Mouse (Mus musculus) embryonic facial prominence, embryonic 11.5 days (tissue): ENCODE measurements around the gene Carmil3. TPM values are rescaled to one million over a fixed set of nuclear protein-coding genes. Genes with fewer than 3 reads are reported as not detected.

ENCODE experiments used
- ATAC-seq: fragments of 200-750 bp; cut with Nextera tagmentation; replicated peaks from 2 replicates; pipeline ENCODE4 v1.8.0; 2017; ENCODE audit warnings: low read depth; ENCODE audit not compliant: insufficient number of reproducible peaks, low FRiP score, low TSS enrichment
- DNase-seq: peaks from one replicate; pipeline ENCODE4 v3.0.0-alpha.2; 2015; ENCODE audit warnings: low spot score
- H3K27ac ChIP-seq: fragments of 300-500 bp; sonication (generic); replicated peaks from 2 replicates; pipeline ENCODE4 v1.5.1; 2014; ENCODE audit warnings: mild to moderate bottlenecking, low read depth, low read length, control low read depth
- H3K27me3 ChIP-seq: fragments of 300-500 bp; sonication (generic); 2 replicates; pipeline ENCODE4 v1.6.1; 2014; ENCODE audit warnings: mild to moderate bottlenecking, low read length, moderate library complexity, mixed read lengths; ENCODE audit not compliant: control insufficient read depth, insufficient read depth
- H3K36me3 ChIP-seq: fragments of 300-500 bp; sonication (generic); replicated peaks from 2 replicates; pipeline ENCODE4 v1.6.1; 2014; ENCODE audit warnings: low read depth, mild to moderate bottlenecking, low read length, moderate library complexity, mixed read lengths; ENCODE audit not compliant: control insufficient read depth, insufficient read depth
- H3K4me1 ChIP-seq: fragments of 300-500 bp; sonication (generic); 2 replicates; pipeline ENCODE4 v1.6.1; 2014; ENCODE audit warnings: low read length, mixed read lengths; ENCODE audit not compliant: control insufficient read depth, insufficient read depth
- H3K4me2 ChIP-seq: fragments of 300-500 bp; sonication (generic); 2 replicates; pipeline ENCODE4 v1.6.1; 2014; ENCODE audit warnings: low read depth, mild to moderate bottlenecking, control low read depth, low read length, moderate library complexity
- H3K4me3 ChIP-seq: fragments of 300-500 bp; sonication (generic); 2 replicates; pipeline ENCODE4 v1.5.1; 2014; ENCODE audit warnings: low read depth, low read length, control low read depth
- H3K9ac ChIP-seq: fragments of 300-500 bp; sonication (generic); replicated peaks from 2 replicates; pipeline ENCODE4 v1.6.1; 2014; ENCODE audit warnings: mild to moderate bottlenecking, control low read depth, low read length
- H3K9me3 ChIP-seq: fragments of 300-500 bp; sonication (generic); replicated peaks from 2 replicates; pipeline ENCODE4 v1.6.1; 2016; ENCODE audit warnings: mild to moderate bottlenecking, low read length, inconsistent platforms, mixed read lengths; ENCODE audit not compliant: control insufficient read depth
- WGBS: fragments of 180-500 bp; shearing (Covaris S2); extraction: QIAGEN DNeasy Blood & Tissue Kit; methylation state at CpG from one replicate; pipeline ENCODE4 v1.1.7; 2014; 5-methylcytosine and 5-hydroxymethylcytosine counted together
- polyA plus RNA-seq: library from polyadenylated mRNA; unstranded; fragments of >200 nt; fragmentation: Nextera tagmentation; extraction: Ambion mirVana; gene quantifications from 2 replicates; pipeline ENCODE4 v1.2.1, GENCODE M21; 2014

Carmil3 gene
- polyA plus RNA-seq, 1 experiment from 2014 or later = 4.9 TPM

DNA sequence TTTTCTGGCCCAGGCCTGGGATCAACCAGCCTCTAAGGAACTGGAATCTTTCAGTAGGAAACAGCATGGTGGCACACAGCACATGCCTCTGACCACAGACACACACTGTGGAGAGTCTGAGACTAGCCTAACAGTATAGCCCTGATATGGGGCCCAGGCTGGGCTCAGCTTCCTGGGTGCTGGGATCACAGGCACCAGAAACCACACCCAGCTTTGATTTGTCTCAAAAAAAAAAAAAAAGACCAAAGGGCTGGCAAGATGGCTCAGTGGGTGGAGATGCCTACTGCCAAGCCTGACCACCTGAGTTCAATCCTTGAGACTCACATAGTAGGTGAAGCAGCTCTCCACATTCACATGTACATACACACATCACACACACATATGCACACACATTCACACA is 64.2 kb downstream of the Carmil3 start:
- no peak overlapping the region for H3K4me3 ChIP-seq
- ATAC-seq (no peak), DNase-seq (no peak)

GRCm38 (mm10) chr14:55555788-55556187 is 65.3 kb downstream of the Carmil3 start:
- ATAC-seq (no peak), DNase-seq (no peak)
- Histone ChIP-seq H3K4me1 (no peaks in the 10 kb centered on the region), H3K4me2 (no peak overlapping the region), H3K36me3 (no peaks in the 10 kb centered on the region), H3K9ac (no peak overlapping the region), H3K27me3 (no peaks in the 10 kb centered on the region), H3K27ac (no peak overlapping the region), H3K9me3 (no peaks in the 10 kb centered on the region), H3K4me3 (no peak overlapping the region)
- 73% methylated on average over 3 of the region's 3 CpGs for WGBS

More for the DNA sequence above, 64.2 kb downstream of the Carmil3 start:
- no peaks in the 10 kb centered on the region for H3K27me3 ChIP-seq
- H3K27ac ChIP-seq = no peak overlapping the region
- no peak overlapping the region for H3K9ac ChIP-seq
- H3K4me1 ChIP-seq = no peaks in the 10 kb centered on the region
- no peaks in the 10 kb centered on the region for H3K36me3 ChIP-seq
- H3K4me2 ChIP-seq = no peak overlapping the region
- H3K9me3 ChIP-seq = no peaks in the 10 kb centered on the region

DNA sequence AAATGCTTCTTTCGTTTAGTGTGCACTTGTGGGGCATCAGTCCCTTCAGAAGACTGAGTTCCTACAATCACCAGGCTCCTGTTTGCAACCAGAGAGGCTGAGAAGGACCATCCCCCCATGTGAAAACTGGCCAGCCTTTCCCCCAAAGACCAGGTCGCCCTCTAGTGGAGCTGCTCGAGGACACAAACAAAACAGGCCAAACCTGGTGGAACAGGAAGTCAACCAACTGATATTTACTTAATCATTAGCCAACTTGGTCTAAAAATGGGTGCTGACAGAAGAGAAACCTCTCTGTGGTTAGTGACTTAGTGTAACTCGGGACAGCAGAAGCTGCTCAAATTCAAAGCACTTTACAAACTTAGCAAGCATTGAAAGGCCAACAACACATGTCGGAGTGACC is 66.6 kb downstream of the Carmil3 start:
- H3K9me3 ChIP-seq = no peaks in the 10 kb centered on the region
- DNase-seq (peak; percentile 77), ATAC-seq (no peak)
- H3K4me3 ChIP-seq = no peak overlapping the region
- peaks cover 4% of the 10 kb centered on the region; the same call in 1 of the 2 replicates for H3K4me1 ChIP-seq
- no peak overlapping the region for H3K4me2 ChIP-seq
- no peaks in the 10 kb centered on the region for H3K27me3 ChIP-seq
- WGBS = 28% methylated on average over 5 of the region's 5 CpGs
- H3K36me3 ChIP-seq = no peaks in the 10 kb centered on the region
- no peak overlapping the region for H3K9ac ChIP-seq
- H3K27ac ChIP-seq = no peak overlapping the region

DNA sequence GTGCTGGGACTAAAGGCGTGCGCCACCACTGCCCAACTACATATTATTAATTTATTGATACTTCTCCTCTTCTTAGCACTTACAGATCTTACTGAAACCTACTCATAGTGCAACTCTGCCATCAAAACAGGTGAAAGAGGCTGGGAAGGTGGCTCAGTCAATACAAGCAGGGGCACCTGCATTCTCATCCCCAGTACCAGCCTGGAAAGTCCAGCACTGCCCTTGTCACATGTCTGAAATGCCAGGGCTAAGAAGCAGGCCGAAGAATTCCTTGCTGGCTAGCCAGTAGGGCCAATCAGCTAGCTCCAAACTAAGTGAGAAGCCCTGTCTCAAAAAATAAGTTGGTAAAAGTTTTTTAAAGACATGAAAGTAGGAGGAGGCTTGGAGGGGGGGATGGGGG is 67.1 kb downstream of the Carmil3 start:
- H3K36me3 ChIP-seq = no peaks in the 10 kb centered on the region
- no peaks in the 10 kb centered on the region for H3K27me3 ChIP-seq
- no peak overlapping the region for H3K9ac ChIP-seq
- WGBS = 93% methylated on average over 3 of the region's 3 CpGs
- DNase-seq (no peak), ATAC-seq (no peak)
- no peak overlapping the region for H3K27ac ChIP-seq
- no peaks in the 10 kb centered on the region for H3K9me3 ChIP-seq
- no peak overlapping the region for H3K4me3 ChIP-seq
- no peak overlapping the region for H3K4me2 ChIP-seq
- peaks cover 4% of the 10 kb centered on the region; the same call in 1 of the 2 replicates for H3K4me1 ChIP-seq

Other genes with a start within 250 kb of the Carmil3 start
- 49.5 and 58.3 TPM in 2 replicates for gene Dhrs4, start 11.9 kb upstream of the Carmil3 start, polyA plus RNA-seq
- 0.24 and 0.29 TPM in 2 replicates for gene Cpne6, start 19.8 kb downstream of the Carmil3 start, polyA plus RNA-seq
- gene Nrl, start 34.3 kb downstream of the Carmil3 start, polyA plus RNA-seq = not detected in 2 replicates
- 12.7 and 14.6 TPM in 2 replicates for gene Pck2, start 49.6 kb downstream of the Carmil3 start, polyA plus RNA-seq
- 69.7 and 76.6 TPM in 2 replicates for gene Dcaf11, start 69.4 kb downstream of the Carmil3 start, polyA plus RNA-seq
- gene A730061H03Rik, start 69.8 kb downstream of the Carmil3 start, polyA plus RNA-seq = not detected in 2 replicates
- 3.6 and 5.9 TPM in 2 replicates for gene Fitm1, start 85.0 kb downstream of the Carmil3 start, polyA plus RNA-seq
- gene Psme1, start 87.5 kb downstream of the Carmil3 start, polyA plus RNA-seq = 136 and 139 TPM in 2 replicates
- 3.8 and 5.3 TPM in 2 replicates for gene Emc9, start 94.7 kb downstream of the Carmil3 start, polyA plus RNA-seq
- 237 and 259 TPM in 2 replicates for gene Psme2, start 100.5 kb downstream of the Carmil3 start, polyA plus RNA-seq
- gene Rnf31, start 101.1 kb downstream of the Carmil3 start, polyA plus RNA-seq = 9.7 and 11.8 TPM in 2 replicates
- 4.9 and 5.2 TPM in 2 replicates for gene Irf9, start 112.9 kb downstream of the Carmil3 start, polyA plus RNA-seq
- gene Rec8, start 127.4 kb downstream of the Carmil3 start, polyA plus RNA-seq = 3.8 and 4.2 TPM in 2 replicates
- 85.0 and 86.9 TPM in 2 replicates for gene Ipo4, start 145.3 kb downstream of the Carmil3 start, polyA plus RNA-seq
- 2.6 and 3.5 TPM in 2 replicates for gene Gm49378, start 147.2 kb downstream of the Carmil3 start, polyA plus RNA-seq
- gene Tm9sf1, start 153.2 kb downstream of the Carmil3 start, polyA plus RNA-seq = 68.4 and 70.2 TPM in 2 replicates
- 0.38 and 0.84 TPM in 2 replicates for gene Tssk4, start 159.5 kb downstream of the Carmil3 start, polyA plus RNA-seq
- 62.5 and 63.6 TPM in 2 replicates for gene Mdp1, start 169.9 kb downstream of the Carmil3 start, polyA plus RNA-seq
- gene Gmpr2, start 181.3 kb downstream of the Carmil3 start, polyA plus RNA-seq = 60.7 and 67.7 TPM in 2 replicates
- gene Nedd8, start 181.5 kb downstream of the Carmil3 start, polyA plus RNA-seq = 622 and 636 TPM in 2 replicates
- gene Tinf2, start 191.2 kb downstream of the Carmil3 start, polyA plus RNA-seq = 61.3 and 67.7 TPM in 2 replicates
- gene Tgm1, start 223.3 kb downstream of the Carmil3 start, polyA plus RNA-seq = 1.1 and 1.5 TPM in 2 replicates
- gene Rabggta, start 231.6 kb downstream of the Carmil3 start, polyA plus RNA-seq = 19.9 and 21.5 TPM in 2 replicates